8 mouse cellular contexts compared by ENCODE assay signal in genomic region chr19:32749425-32749824, GRCm38 (mm10). TPM values are rescaled to one million over a fixed set of nuclear protein-coding genes. Genes with fewer than 3 reads are reported as not detected.
A peak's percentile ranks its signal among the peaks of the same experiment; 100 is the strongest.
DNase-seq lines count a peak whose midpoint lies in the region; ATAC-seq lines count a peak whose summit lies in the region.
"Had no signal": no experiment of that assay in that cellular context is flagged by ENCODE, and none has a peak within 500 bp of the region (broad histone marks: within the 10 kb centered on the region; RNA-seq: fewer than 3 reads in every experiment).

No protein-coding gene starts in this region.

- H3K27me3 ChIP-seq in hindbrain, embryonic 14.5 days (ENCODE audit: control insufficient read depth, insufficient read depth, low read length): no peaks in the 10 kb centered on the region

- 6% methylated on average over 6 of the region's 6 CpGs for WGBS in hindbrain, embryonic 14.5 days

- no peaks in the 10 kb centered on the region for H3K9me3 ChIP-seq in hindbrain, embryonic 14.5 days (ENCODE audit: control insufficient read depth, low read length)
- H3K9me3 ChIP-seq: liver, embryonic 15.5 days had no signal

- H3K4me3 ChIP-seq in hindbrain, embryonic 14.5 days (replicated peaks; ENCODE audit: low read length): no peak overlapping the region
- H3K4me3 ChIP-seq: liver, embryonic 15.5 days had no signal

- no peak overlapping the region for H3K4me2 ChIP-seq in hindbrain, embryonic 14.5 days (replicated peaks)
- H3K4me2 ChIP-seq: liver, embryonic 15.5 days had no signal

- H3K36me3 ChIP-seq in hindbrain, embryonic 14.5 days (replicated peaks; ENCODE audit: control insufficient read depth, insufficient read depth): no peaks in the 10 kb centered on the region
- H3K36me3 ChIP-seq: liver, embryonic 15.5 days had no signal

- no peak overlapping the region for H3K9ac ChIP-seq in hindbrain, embryonic 14.5 days
- H3K9ac ChIP-seq: liver, embryonic 15.5 days had no signal

- ATAC-seq in CD4-positive, CD25-positive, alpha-beta regulatory T cell, adult 4 months: peak; percentile 58
- ATAC-seq in hindbrain, embryonic 14.5 days (ENCODE audit: low FRiP score): no peak; the same call in 1 of the 2 replicates

- peak; percentile 20 to 63 for DNase-seq in layer of hippocampus, adult 18-20 months (ENCODE audit: low spot score in 2 of 2)
- no peak for DNase-seq in layer of hippocampus, postnatal 14 days (ENCODE audit: low spot score in 2 of 2)
- peak; percentile 85 for DNase-seq in NIH3T3 (ENCODE audit: low read depth)
- peak; percentile 62 for DNase-seq in hindbrain, embryonic 14.5 days (ENCODE audit: low spot score)
- peak; percentile 36 for DNase-seq in mesoderm, embryonic 11.5 days (ENCODE audit: low read depth, low spot score)
- DNase-seq in thymus, postnatal 4 days: peak; percentile 75

- H3K27ac ChIP-seq in hindbrain, embryonic 14.5 days: no peak overlapping the region
- H3K27ac ChIP-seq: liver, embryonic 15.5 days had no signal

- H3K4me1 ChIP-seq in hindbrain, embryonic 14.5 days (replicated peaks; ENCODE audit: control insufficient read depth, insufficient read depth, low read length): 0 out of 2 replicates have a peak, but pooled peaks cover 2% of the 10 kb centered on the region

RNA-seq across cellular contexts. Expression of gene Pten, which starts 7.9 kb away (rescaled TPM):
- total RNA-seq in layer of hippocampus, adult 18-20 months (2021): 100 to 1,000 TPM; 110 to 112 TPM
- total RNA-seq in layer of hippocampus, postnatal 14 days (2021): 100 to 1,000 TPM; 114 to 125 TPM
- 10 to 100 TPM; 12.8 to 17.3 TPM for polyA plus RNA-seq in CD4-positive, CD25-positive, alpha-beta regulatory T cell, adult 4 months (2017; shearing (Covaris generic))
- 21.8 and 22.8 TPM in 2 replicates for polyA plus RNA-seq in hindbrain, embryonic 14.5 days (2014; fragmentation: Nextera tagmentation; extraction: Ambion mirVana)

RNA-seq across cellular contexts. Expression of gene Atad1, which starts 9.8 kb away (rescaled TPM):
- total RNA-seq in layer of hippocampus, adult 18-20 months (2021): 100 to 1,000 TPM in 1 of 2 experiments, 10 to 100 TPM in 1; 86.5 to 103 TPM
- total RNA-seq in layer of hippocampus, postnatal 14 days (2021): 100 to 1,000 TPM in 1 of 2 experiments, 10 to 100 TPM in 1; 95.6 to 110 TPM
- polyA plus RNA-seq in CD4-positive, CD25-positive, alpha-beta regulatory T cell, adult 4 months (2017; shearing (Covaris generic)): 10 to 100 TPM; 85.5 to 94.9 TPM
- 128 and 144 TPM in 2 replicates for polyA plus RNA-seq in hindbrain, embryonic 14.5 days (2014; fragmentation: Nextera tagmentation; extraction: Ambion mirVana)

Comparison
In these comparisons a context has a peak if more than half of its experiments do, and no peak if none do; other contexts are left out.
1. DNase-seq: peak in layer of hippocampus, adult 18-20 months (2 of 2), NIH3T3 (single experiment), hindbrain, embryonic 14.5 days (single experiment), mesoderm, embryonic 11.5 days (single experiment) and thymus, postnatal 4 days (single experiment); none in layer of hippocampus, postnatal 14 days (0 of 2).